In genomic region chr3:94375146-94375545, GRCm38 (mm10) we compare ENCODE assay signal across 26 mouse cellular contexts. TPM values are rescaled to one million over a fixed set of nuclear protein-coding genes. Genes with fewer than 3 reads are reported as not detected.
DNase-seq lines count a peak whose midpoint lies in the region; ATAC-seq and TF ChIP-seq lines count a peak whose summit lies in the region.
"Had no signal": no experiment of that assay in that cellular context is flagged by ENCODE, and none has a peak within 500 bp of the region (broad histone marks: within the 10 kb centered on the region; RNA-seq: fewer than 3 reads in every experiment).

No protein-coding gene starts in this region.

- H3K9me3 ChIP-seq in liver, embryonic 12.5 days (replicated peaks): no peaks in the 10 kb centered on the region
- H3K9me3 ChIP-seq: embryonic facial prominence, embryonic 12.5 days; forebrain, embryonic 15.5 days; heart, embryonic 10.5 days; hindbrain, embryonic 15.5 days; limb, embryonic 12.5 days; midbrain, embryonic 10.5 days; neural tube, embryonic 13.5 days had no signal

- peak; percentile 23 for DNase-seq in adrenal gland, postnatal 14 days
- no peak for DNase-seq in adrenal gland, adult 8-10 months
- DNase-seq in liver, adult 2 months (ENCODE audit: extremely low read depth, low read depth, low spot score): peak; percentile 34
- peak; percentile 58 for DNase-seq in thymus, postnatal 14 days
- DNase-seq in gastrocnemius, postnatal 4 days (ENCODE audit: low spot score in 2 of 2): no peak
- no peak for DNase-seq in left cerebral cortex, adult 9 months (ENCODE audit: low spot score in 2 of 2)
- DNase-seq: heart, postnatal 14 days; lung, postnatal 14 days had no signal

- 29% methylated on average over 2 of the region's 2 CpGs for WGBS in liver, adult 2 months
- 48% methylated on average over 2 of the region's 2 CpGs for WGBS in liver, embryonic 12.5 days (ENCODE audit: insufficient replicate concordance)

- peak overlapping the region; percentile 46; the same call in 1 of the 2 replicates for H3K27ac ChIP-seq in liver, adult 2 months (replicated peaks; ENCODE audit: insufficient read depth, low read depth, low read length)
- H3K27ac ChIP-seq in liver, embryonic 12.5 days: no peak overlapping the region
- H3K27ac ChIP-seq: embryonic facial prominence, embryonic 12.5 days; forebrain, embryonic 15.5 days; heart, embryonic 10.5 days; hindbrain, embryonic 15.5 days; layer of hippocampus, adult 2 months; left cerebral cortex, adult 2 months; limb, embryonic 12.5 days; midbrain, embryonic 10.5 days; neural tube, embryonic 13.5 days had no signal

- peaks cover 4% of the 10 kb centered on the region; the same call in 1 of the 2 replicates for H3K36me3 ChIP-seq in liver, adult 2 months (ENCODE audit: control insufficient read depth, insufficient read depth, low read length)
- no peaks in the 10 kb centered on the region for H3K36me3 ChIP-seq in liver, embryonic 12.5 days
- H3K36me3 ChIP-seq: embryonic facial prominence, embryonic 12.5 days; forebrain, embryonic 15.5 days; heart, embryonic 10.5 days; hindbrain, embryonic 15.5 days; limb, embryonic 12.5 days; midbrain, embryonic 10.5 days; neural tube, embryonic 13.5 days had no signal

- no peak for TF ChIP-seq CTCF in liver, adult 2 months (IDR thresholded peaks at IDR 0.05; ENCODE audit: low read depth, low read length)

- H3K79me2 ChIP-seq in liver, adult 2 months (ENCODE audit: control insufficient read depth, insufficient read depth, low read length): no peaks in the 10 kb centered on the region; the same call in 1 of the 2 replicates

- no peak overlapping the region for H3K4me3 ChIP-seq in liver, adult 2 months (ENCODE audit: insufficient read depth, low read depth, low read length)
- no peak overlapping the region for H3K4me3 ChIP-seq in liver, embryonic 12.5 days
- H3K4me3 ChIP-seq: embryonic facial prominence, embryonic 12.5 days; forebrain, embryonic 15.5 days; heart, embryonic 10.5 days; hindbrain, embryonic 15.5 days; layer of hippocampus, adult 2 months; left cerebral cortex, adult 2 months; limb, embryonic 12.5 days; midbrain, embryonic 10.5 days; neural tube, embryonic 13.5 days had no signal

- H3K4me2 ChIP-seq in liver, embryonic 12.5 days: no peak overlapping the region
- H3K4me2 ChIP-seq: embryonic facial prominence, embryonic 12.5 days; forebrain, embryonic 15.5 days; hindbrain, embryonic 15.5 days; limb, embryonic 12.5 days; neural tube, embryonic 13.5 days had no signal

- ATAC-seq in liver, embryonic 12.5 days: no peak
- ATAC-seq in common myeloid progenitor, adult 5-6 weeks (replicated peaks; ENCODE audit: low read depth, poor library complexity, severe bottlenecking): peak; percentile 76
- ATAC-seq: forebrain, embryonic 15.5 days had no signal

- no peak overlapping the region for H3K9ac ChIP-seq in liver, adult 2 months (ENCODE audit: low read depth, low read length)
- H3K9ac ChIP-seq in liver, embryonic 12.5 days: no peak overlapping the region
- H3K9ac ChIP-seq: embryonic facial prominence, embryonic 12.5 days; forebrain, embryonic 15.5 days; hindbrain, embryonic 15.5 days; limb, embryonic 12.5 days; neural tube, embryonic 13.5 days had no signal

- peaks cover 15% of the 10 kb centered on the region for H3K4me1 ChIP-seq in liver, adult 2 months (ENCODE audit: control insufficient read depth, insufficient read depth, low read length)
- peaks cover 9% of the 10 kb centered on the region for H3K4me1 ChIP-seq in liver, embryonic 12.5 days

- TF ChIP-seq POLR2A in liver, adult 2 months (IDR thresholded peaks at IDR 0.05; ENCODE audit: extremely low read depth, insufficient read depth, low read length): no peak

- no peaks in the 10 kb centered on the region for H3K27me3 ChIP-seq in liver, adult 2 months (ENCODE audit: control insufficient read depth, insufficient read depth, low read length)
- peaks cover 56% of the 10 kb centered on the region for H3K27me3 ChIP-seq in liver, embryonic 12.5 days (replicated peaks)
- H3K27me3 ChIP-seq: forebrain, embryonic 15.5 days; hindbrain, embryonic 15.5 days had no signal

RNA-seq across cellular contexts. Expression of gene Rorc, which starts 2.6 kb away (rescaled TPM):
- total RNA-seq in adrenal gland, postnatal 14 days (2021): 21.3 and 26.3 TPM in 2 replicates
- total RNA-seq in adrenal gland, adult 8-10 months (2022): 10 to 100 TPM; 14.6 to 27.6 (median 23.6) TPM
- total RNA-seq in liver, adult 2 months (2014; rRNA removed): 36.3 and 50.3 TPM in 2 replicates
- 31.6 and 34.4 TPM in 2 replicates for polyA plus RNA-seq in liver, adult 2 months (2012; rRNA removed)
- polyA plus RNA-seq in liver, embryonic 12.5 days (2016; fragmentation: Nextera tagmentation; extraction: Ambion mirVana): 0.49 and 0.70 TPM in 2 replicates
- total RNA-seq in common myeloid progenitor, adult 5-6 weeks (2017): not detected in 2 replicates
- total RNA-seq in gastrocnemius, postnatal 4 days (2021): 10 to 100 TPM; 21.5 to 22.9 TPM

RNA-seq across cellular contexts. Expression of gene C2cd4d, which starts 12.9 kb away (rescaled TPM):
- total RNA-seq in adrenal gland, postnatal 14 days (2021): 0.41 and 0.56 TPM in 2 replicates
- total RNA-seq in adrenal gland, adult 8-10 months (2022): under 1 TPM; 0.35 to 0.71 (median 0.51) TPM
- 0.18 and 0.40 TPM in 2 replicates for total RNA-seq in liver, adult 2 months (2014; rRNA removed)
- polyA plus RNA-seq in liver, adult 2 months (2012; rRNA removed): 2.1 and 2.5 TPM in 2 replicates
- polyA plus RNA-seq in liver, embryonic 12.5 days (2016; fragmentation: Nextera tagmentation; extraction: Ambion mirVana): 0.17 and 0.21 TPM in 2 replicates
- not detected in 2 replicates for total RNA-seq in common myeloid progenitor, adult 5-6 weeks (2017)
- under 1 TPM; 0.47 to 0.64 TPM for total RNA-seq in gastrocnemius, postnatal 4 days (2021)
- total RNA-seq: gastrocnemius, adult 18-20 months; monocyte, adult 5-6 weeks had no signal
- polyA plus RNA-seq: C2C12; liver, embryonic 16.5 days had no signal

RNA-seq across cellular contexts. Expression of gene Lingo4, which starts 23.2 kb away (rescaled TPM):
- 0.44 and 0.83 TPM in 2 replicates for total RNA-seq in adrenal gland, postnatal 14 days (2021)
- 1 to 10 TPM in 1 of 4 experiments, under 1 TPM in 3; 0.31 to 1.3 (median 0.78) TPM for total RNA-seq in adrenal gland, adult 8-10 months (2022)
- 0.20 and 0.37 TPM in 2 replicates for total RNA-seq in liver, adult 2 months (2014; rRNA removed)
- polyA plus RNA-seq in liver, adult 2 months (2012; rRNA removed): 0.12 and 0.16 TPM in 2 replicates
- 0.04 TPM in 1 of 2 replicates, not detected in the other for polyA plus RNA-seq in liver, embryonic 12.5 days (2016; fragmentation: Nextera tagmentation; extraction: Ambion mirVana)
- total RNA-seq in common myeloid progenitor, adult 5-6 weeks (2017): not detected in 2 replicates
- total RNA-seq in gastrocnemius, postnatal 4 days (2021): under 1 TPM; 0.34 to 0.39 TPM
- total RNA-seq: monocyte, adult 5-6 weeks had no signal
- polyA plus RNA-seq: heart, embryonic 10.5 days; limb, embryonic 12.5 days; testis, adult 2 months had no signal

RNA-seq across cellular contexts. Expression of gene Them5, which starts 33.2 kb away (rescaled TPM):
- total RNA-seq in adrenal gland, postnatal 14 days (2021): not detected in 2 replicates
- not detected for total RNA-seq in adrenal gland, adult 8-10 months (2022)
- total RNA-seq in liver, adult 2 months (2014; rRNA removed): 0.09 and 0.20 TPM in 2 replicates
- polyA plus RNA-seq in liver, adult 2 months (2012; rRNA removed): not detected in 2 replicates
- not detected in 2 replicates for polyA plus RNA-seq in liver, embryonic 12.5 days (2016; fragmentation: Nextera tagmentation; extraction: Ambion mirVana)
- total RNA-seq in common myeloid progenitor, adult 5-6 weeks (2017): not detected in 2 replicates
- total RNA-seq in gastrocnemius, postnatal 4 days (2021): under 1 TPM in 1 of 2 experiments, not detected in 1; 0.21 TPM
- total RNA-seq: adrenal gland, postnatal 4 days; gastrocnemius, adult 18-20 months; heart, postnatal 14 days; layer of hippocampus, adult 2 months; left cerebral cortex, adult 2 months; monocyte, adult 5-6 weeks had no signal
- polyA plus RNA-seq: C2C12; cortical plate, adult 2 months; embryonic facial prominence, embryonic 12.5 days; heart, embryonic 10.5 days; liver, embryonic 16.5 days; midbrain, embryonic 10.5 days; neural tube, embryonic 13.5 days had no signal

RNA-seq across cellular contexts. Expression of gene Tdrkh, which starts 37.9 kb away (rescaled TPM):
- total RNA-seq in adrenal gland, postnatal 14 days (2021): 10.7 and 10.9 TPM in 2 replicates
- total RNA-seq in adrenal gland, adult 8-10 months (2022): 10 to 100 TPM in 3 of 4 experiments, 1 to 10 TPM in 1; 10.0 to 22.5 (median 15.9) TPM
- total RNA-seq in liver, adult 2 months (2014; rRNA removed): 1.5 and 1.8 TPM in 2 replicates
- 0.22 and 0.66 TPM in 2 replicates for polyA plus RNA-seq in liver, adult 2 months (2012; rRNA removed)
- 10.7 and 11.1 TPM in 2 replicates for polyA plus RNA-seq in liver, embryonic 12.5 days (2016; fragmentation: Nextera tagmentation; extraction: Ambion mirVana)
- total RNA-seq in common myeloid progenitor, adult 5-6 weeks (2017): 10.8 and 14.7 TPM in 2 replicates
- total RNA-seq in gastrocnemius, postnatal 4 days (2021): 10 to 100 TPM; 11.0 to 14.0 TPM

Comparison
In these comparisons a context has a peak if more than half of its experiments do, and no peak if none do; other contexts are left out.
1. DNase-seq: peak in adrenal gland, postnatal 14 days (single experiment), liver, adult 2 months (single experiment) and thymus, postnatal 14 days (single experiment); none in adrenal gland, adult 8-10 months (single experiment), gastrocnemius, postnatal 4 days (0 of 2) and left cerebral cortex, adult 9 months (0 of 2).
2. RNA of gene Rorc, which starts 2.6 kb away (total RNA-seq): 36.3 to 50.3 TPM in liver, adult 2 months, 14.6 to 27.6 TPM in adrenal gland, adult 8-10 months, 21.5 to 22.9 TPM in gastrocnemius, postnatal 4 days and 21.3 to 26.3 TPM in adrenal gland, postnatal 14 days; not detected in common myeloid progenitor, adult 5-6 weeks; every median in the first group is over 10 times any median in the second.